Mouse (Mus musculus) stomach, embryonic 16.5 days (tissue): ENCODE data around the gene Pck2. TPM values are rescaled to one million over a fixed set of nuclear protein-coding genes. Genes with fewer than 3 reads are reported as not detected.
A peak's percentile ranks its signal among the peaks of the same experiment; 100 is the strongest.

Experiments used
- ATAC-seq: fragments of 200-750 bp; cut with Nextera tagmentation; 2 replicates; pipeline ENCODE4 v1.8.0; 2017; ENCODE audit warnings: moderate number of reproducible peaks, moderate TSS enrichment; ENCODE audit not compliant: insufficient read depth, low FRiP score
- H3K27ac ChIP-seq: fragments of 300-500 bp; sonication (generic); 2 replicates; pipeline ENCODE4 v1.5.1; 2014; ENCODE audit warnings: low read length
- H3K27me3 ChIP-seq: fragments of 300-500 bp; sonication (generic); 2 replicates; pipeline ENCODE4 v1.6.1; 2014; ENCODE audit warnings: low read length, control low read depth, mixed read lengths; ENCODE audit not compliant: control insufficient read depth, insufficient read depth
- H3K36me3 ChIP-seq: fragments of 300-500 bp; sonication (generic); 2 replicates; pipeline ENCODE4 v1.6.1; 2014; ENCODE audit warnings: low read length; ENCODE audit not compliant: control insufficient read depth, insufficient read depth
- H3K4me1 ChIP-seq: fragments of 300-500 bp; sonication (generic); 2 replicates; pipeline ENCODE4 v1.6.1; 2014; ENCODE audit warnings: low read length, control low read depth, mixed read lengths; ENCODE audit not compliant: control insufficient read depth, insufficient read depth
- H3K4me2 ChIP-seq: fragments of 300-500 bp; sonication (generic); 2 replicates; pipeline ENCODE4 v1.6.1; 2014; ENCODE audit warnings: low read depth, low read length, mixed read lengths
- H3K4me3 ChIP-seq: fragments of 300-500 bp; sonication (generic); replicated peaks from 2 replicates; pipeline ENCODE4 v1.5.1; 2014; ENCODE audit warnings: mild to moderate bottlenecking, low read length
- H3K9ac ChIP-seq: fragments of 300-500 bp; sonication (generic); 2 replicates; pipeline ENCODE4 v1.6.1; 2014; ENCODE audit warnings: low read length
- H3K9me3 ChIP-seq: fragments of 300-500 bp; sonication (generic); replicated peaks from 2 replicates; pipeline ENCODE4 v1.6.1; 2016; ENCODE audit warnings: low read length, control low read depth; ENCODE audit not compliant: control insufficient read depth
- WGBS: fragments of 180-500 bp; shearing (Covaris S2); extraction: QIAGEN DNeasy Blood & Tissue Kit; methylation state at CpG from one replicate; pipeline ENCODE4 v1.1.7; 2014; 5-methylcytosine and 5-hydroxymethylcytosine counted together
- polyA plus RNA-seq: library from polyadenylated mRNA; unstranded; fragments of >200 nt; fragmentation: Nextera tagmentation; extraction: Ambion mirVana; gene quantifications from 2 replicates; pipeline ENCODE4 v1.2.1, GENCODE M21; 2015

Gene Pck2
- polyA plus RNA-seq, 1 experiment from 2014 or later, result 50.1 TPM

DNA sequence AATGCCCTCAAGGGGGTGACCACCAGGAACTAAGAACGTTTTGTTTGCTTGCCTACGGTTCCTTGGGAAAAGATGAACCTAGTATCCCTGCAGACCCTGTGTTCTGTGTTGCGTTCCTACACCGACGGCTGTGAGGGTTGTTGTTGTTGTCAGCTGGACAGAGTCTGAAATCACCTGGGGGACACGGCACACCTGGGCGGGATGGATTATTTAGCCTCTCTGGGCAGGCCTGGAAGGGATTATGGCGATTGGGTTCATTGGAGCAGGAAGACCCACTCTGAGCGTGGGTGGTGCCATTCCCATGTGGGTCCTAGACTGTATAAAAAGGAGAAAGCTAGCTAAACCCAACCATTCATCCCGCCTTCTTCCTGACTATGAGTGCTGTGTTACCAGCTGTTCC lies 21.8 kb downstream of the Pck2 start:
- 83% methylated on average over 10 of the region's 10 CpGs for WGBS
- 0 out of 2 replicates have a peak overlapping the region, but pooled peaks have one; percentile 86 for H3K4me2 ChIP-seq

DNA sequence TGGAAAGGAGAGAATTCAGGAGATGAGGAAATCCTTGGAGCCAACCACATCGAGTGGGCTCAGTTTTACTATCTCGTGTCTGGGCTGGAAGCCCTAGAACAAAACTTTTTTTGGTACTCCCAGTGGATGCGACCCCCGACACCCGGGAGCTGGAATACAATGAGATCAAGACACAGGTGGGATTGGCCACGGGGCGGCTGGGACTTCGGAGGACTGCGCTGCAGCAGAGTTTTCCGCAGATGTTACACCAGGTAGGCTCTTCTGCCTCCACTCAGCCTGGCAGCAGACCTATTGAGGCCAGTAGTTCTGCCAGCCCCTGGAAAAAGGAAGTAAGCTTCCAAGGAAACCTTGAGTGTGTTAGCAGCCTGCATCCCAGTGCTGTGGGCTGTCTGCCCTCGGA lies 23.2 kb downstream of the Pck2 start:
- H3K36me3 ChIP-seq, result peaks cover 19% of the 10 kb centered on the region
- ATAC-seq, result no peak
- no peak overlapping the region for H3K4me3 ChIP-seq
- H3K9me3 ChIP-seq, result no peaks in the 10 kb centered on the region
- H3K4me1 ChIP-seq, result peaks cover 15% of the 10 kb centered on the region
- H3K4me2 ChIP-seq, result no peak overlapping the region
- H3K27ac ChIP-seq, result no peak overlapping the region
- no peaks in the 10 kb centered on the region for H3K27me3 ChIP-seq
- H3K9ac ChIP-seq, result no peak overlapping the region
- WGBS, result 90% methylated on average over 11 of the region's 11 CpGs

More for the DNA sequence above, 21.8 kb downstream of the Pck2 start:
- Histone ChIP-seq H3K27me3 (no peaks in the 10 kb centered on the region), H3K27ac (no peak overlapping the region), H3K4me3 (no peak overlapping the region), H3K9me3 (no peaks in the 10 kb centered on the region), H3K4me1 (peaks cover 15% of the 10 kb centered on the region), H3K9ac (peak overlapping the region; percentile 40), H3K36me3 (peaks cover 13% of the 10 kb centered on the region)
- ATAC-seq, result no peak

GRCm38 (mm10) chr14:55565748-55566147 lies 25.7 kb downstream of the Pck2 start:
- no peak overlapping the region for H3K4me3 ChIP-seq
- peaks cover 22% of the 10 kb centered on the region for H3K36me3 ChIP-seq
- WGBS, result 68% methylated on average over 3 of the region's 3 CpGs
- H3K27ac ChIP-seq, result no peak overlapping the region
- H3K4me1 ChIP-seq, result peaks cover 13% of the 10 kb centered on the region
- H3K9ac ChIP-seq, result no peak overlapping the region
- no peak overlapping the region for H3K4me2 ChIP-seq
- H3K27me3 ChIP-seq, result no peaks in the 10 kb centered on the region
- no peaks in the 10 kb centered on the region for H3K9me3 ChIP-seq
- no peak for ATAC-seq

- 80% methylated on average over 3 of the region's 3 CpGs for WGBS
Measured at GRCm38 (mm10) chr14:55567496-55567895, 27.4 kb downstream of the Pck2 start.

GRCm38 (mm10) chr14:55570588-55570987 lies 30.5 kb downstream of the Pck2 start:
- 90% methylated on average over 2 of the region's 2 CpGs for WGBS
- H3K9me3 ChIP-seq, result no peaks in the 10 kb centered on the region

More at GRCm38 (mm10) chr14:55567496-55567895, 27.4 kb downstream of the Pck2 start:
- H3K4me3 ChIP-seq, result no peak overlapping the region
- H3K27me3 ChIP-seq, result no peaks in the 10 kb centered on the region
- H3K27ac ChIP-seq, result no peak overlapping the region
- no peak overlapping the region for H3K4me2 ChIP-seq
- H3K9me3 ChIP-seq, result no peaks in the 10 kb centered on the region
- no peak for ATAC-seq
- H3K9ac ChIP-seq, result no peak overlapping the region
- peaks cover 22% of the 10 kb centered on the region for H3K36me3 ChIP-seq
- H3K4me1 ChIP-seq, result no peaks in the 10 kb centered on the region

GRCm38 (mm10) chr14:55571760-55572159 lies 31.7 kb downstream of the Pck2 start:
- Histone ChIP-seq H3K9me3 (no peaks in the 10 kb centered on the region), H3K36me3 (0 out of 2 replicates have a peak, but pooled peaks cover 10% of the 10 kb centered on the region), H3K4me1 (no peaks in the 10 kb centered on the region; the same call in 1 of the 2 replicates), H3K4me3 (no peak overlapping the region), H3K27ac (no peak overlapping the region), H3K9ac (no peak overlapping the region), H3K4me2 (no peak overlapping the region), H3K27me3 (no peaks in the 10 kb centered on the region)
- ATAC-seq, result no peak

More at GRCm38 (mm10) chr14:55570588-55570987, 30.5 kb downstream of the Pck2 start:
- H3K4me2 ChIP-seq, result no peak overlapping the region
- no peak overlapping the region for H3K27ac ChIP-seq
- no peaks in the 10 kb centered on the region for H3K27me3 ChIP-seq
- no peaks in the 10 kb centered on the region; the same call in 1 of the 2 replicates for H3K4me1 ChIP-seq
- no peak overlapping the region for H3K9ac ChIP-seq
- H3K4me3 ChIP-seq, result no peak overlapping the region
- peaks cover 18% of the 10 kb centered on the region; the same call in 1 of the 2 replicates for H3K36me3 ChIP-seq
- no peak for ATAC-seq

- H3K9me3 ChIP-seq, result no peaks in the 10 kb centered on the region
- H3K27me3 ChIP-seq, result no peaks in the 10 kb centered on the region
- WGBS, result 68% methylated on average over 8 of the region's 8 CpGs
- no peak within 1 kb of the TSS for H3K4me3 ChIP-seq
- no peak for ATAC-seq
- H3K27ac ChIP-seq, result no peak within 1 kb of the TSS
- H3K9ac ChIP-seq, result peak within 1 kb of the TSS; percentile 39; the same call in 1 of the 2 replicates
- peaks cover 1% of the 10 kb centered on the region for H3K36me3 ChIP-seq
- H3K4me2 ChIP-seq, result 0 out of 2 replicates have a peak within 1 kb of the TSS, but pooled peaks have one; percentile 21
- H3K4me1 ChIP-seq, result peaks cover 13% of the 10 kb centered on the region
Measured at GRCm38 (mm10) chr14:55575302-55575701, 35.2 kb downstream of the Pck2 start, which contains the start of gene Fitm1. Gene Fitm1, plus strand, starts transcription at chr14:55575617.

- Histone ChIP-seq H3K27me3 (no peaks in the 10 kb centered on the region), H3K4me3 (no peak overlapping the region), H3K4me2 (0 out of 2 replicates have a peak overlapping the region, but pooled peaks have one; percentile 21), H3K9ac (peak overlapping the region; percentile 39; the same call in 1 of the 2 replicates), H3K4me1 (peaks cover 13% of the 10 kb centered on the region), H3K9me3 (no peaks in the 10 kb centered on the region), H3K36me3 (peaks cover 5% of the 10 kb centered on the region), H3K27ac (no peak overlapping the region)
- WGBS, result 76% methylated on average over 13 of the region's 13 CpGs
- no peak for ATAC-seq
Measured at GRCm38 (mm10) chr14:55575711-55576110, 35.6 kb downstream of the Pck2 start.

DNA sequence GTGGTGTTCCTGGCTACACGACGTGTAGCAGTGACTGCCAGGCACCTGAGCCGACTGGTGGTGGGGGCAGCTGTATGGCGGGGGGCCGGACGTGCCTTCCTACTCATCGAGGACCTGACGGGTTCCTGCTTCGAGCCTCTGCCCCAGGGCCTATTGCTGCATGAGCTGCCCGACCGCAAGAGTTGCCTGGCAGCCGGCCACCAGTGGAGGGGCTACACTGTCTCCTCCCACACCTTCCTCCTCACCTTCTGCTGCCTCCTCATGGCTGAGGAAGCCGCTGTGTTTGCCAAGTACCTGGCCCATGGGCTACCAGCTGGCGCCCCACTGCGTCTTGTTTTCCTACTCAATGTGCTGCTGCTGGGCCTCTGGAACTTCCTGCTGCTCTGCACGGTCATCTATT lies 36.3 kb downstream of the Pck2 start:
- no peak overlapping the region for H3K4me2 ChIP-seq

More for the DNA sequence above, 36.3 kb downstream of the Pck2 start:
- H3K27ac ChIP-seq, result no peak overlapping the region
- 0 out of 2 replicates have a peak overlapping the region, but pooled peaks have one; percentile 3 for H3K9ac ChIP-seq
- ATAC-seq, result no peak
- no peaks in the 10 kb centered on the region for H3K27me3 ChIP-seq
- no peaks in the 10 kb centered on the region for H3K9me3 ChIP-seq
- 79% methylated on average over 16 of the region's 16 CpGs for WGBS
- peaks cover 13% of the 10 kb centered on the region for H3K4me1 ChIP-seq
- peaks cover 7% of the 10 kb centered on the region for H3K36me3 ChIP-seq
- H3K4me3 ChIP-seq, result no peak overlapping the region
